Mouse (Mus musculus): ENCODE data around the gene Shmt2. TPM values are rescaled to one million over a fixed set of nuclear protein-coding genes. Genes with fewer than 3 reads are reported as not detected.

The Shmt2 gene
- total RNA-seq, 1 experiment from 2014 or later = 77.9 TPM

DNA sequence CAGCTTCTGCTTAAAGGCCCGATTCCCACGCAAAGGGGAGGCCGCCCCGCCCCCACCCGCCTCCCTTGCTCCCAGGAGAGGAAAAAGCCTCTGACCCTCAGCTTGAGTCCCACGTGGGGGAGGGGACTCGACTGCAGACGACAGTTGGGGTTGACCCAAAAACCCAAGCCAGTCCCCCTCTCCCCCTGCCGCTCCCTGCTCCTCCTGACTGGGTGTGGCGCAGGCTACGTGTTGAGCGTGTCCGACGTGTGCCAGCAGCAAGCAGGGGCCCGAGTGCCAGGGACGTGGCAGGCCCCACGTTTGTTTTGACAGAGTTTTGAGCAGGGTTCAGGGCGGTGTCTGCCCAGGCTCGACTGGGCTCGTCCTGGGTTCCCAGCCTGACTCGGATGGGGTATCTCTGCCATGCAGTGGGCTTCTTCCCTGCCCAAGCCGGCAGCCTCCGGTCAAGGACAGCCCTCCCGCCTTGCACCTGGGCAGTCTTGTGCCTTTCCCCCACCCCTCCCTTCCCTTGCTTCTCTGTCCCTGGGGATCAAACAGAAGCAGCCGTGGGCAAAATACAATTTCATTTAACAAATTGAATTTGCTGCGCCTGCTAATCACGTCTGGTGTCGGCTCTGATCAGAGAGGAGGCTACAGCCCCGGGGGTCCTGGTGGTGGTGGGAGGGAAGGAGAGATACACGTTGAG lies 5.5 kb downstream of the Shmt2 start:
- ATAC-seq (replicated peaks in 1 of 2; ENCODE audit: insufficient read depth in 1 of 2, low FRiP score in 2 of 2, low TSS enrichment in 1 of 2, low read depth in 1 of 2, poor library complexity in 2 of 2, severe bottlenecking in 2 of 2) = no peak

DNA sequence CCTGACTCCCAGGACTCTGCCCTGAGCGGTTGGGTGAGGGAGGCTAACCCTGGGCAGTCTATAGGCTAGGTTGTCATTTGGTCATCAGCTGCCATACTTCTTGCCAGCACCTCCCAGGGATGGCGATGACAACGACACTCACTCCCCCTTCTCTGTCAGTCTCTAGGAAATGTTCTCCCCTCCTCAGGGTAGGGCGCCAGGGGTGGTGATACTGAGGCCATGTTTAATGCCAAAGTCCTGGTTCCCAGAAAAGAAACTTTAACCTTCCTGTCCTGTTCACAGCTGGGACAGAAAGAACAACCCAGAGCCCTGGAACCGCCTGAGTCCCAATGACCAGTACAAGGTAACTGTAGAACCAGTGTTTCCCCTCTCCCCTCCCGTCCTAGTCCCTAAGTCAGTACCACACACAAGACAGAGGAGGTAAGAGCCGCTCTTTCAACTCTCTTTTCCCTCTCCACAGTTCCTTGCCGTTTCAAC lies 6.2 kb downstream of the Shmt2 start:
- ATAC-seq (replicated peaks in 1 of 2; ENCODE audit: insufficient read depth in 1 of 2, low FRiP score in 2 of 2, low TSS enrichment in 1 of 2, low read depth in 1 of 2, poor library complexity in 2 of 2, severe bottlenecking in 2 of 2) = no peak

DNA sequence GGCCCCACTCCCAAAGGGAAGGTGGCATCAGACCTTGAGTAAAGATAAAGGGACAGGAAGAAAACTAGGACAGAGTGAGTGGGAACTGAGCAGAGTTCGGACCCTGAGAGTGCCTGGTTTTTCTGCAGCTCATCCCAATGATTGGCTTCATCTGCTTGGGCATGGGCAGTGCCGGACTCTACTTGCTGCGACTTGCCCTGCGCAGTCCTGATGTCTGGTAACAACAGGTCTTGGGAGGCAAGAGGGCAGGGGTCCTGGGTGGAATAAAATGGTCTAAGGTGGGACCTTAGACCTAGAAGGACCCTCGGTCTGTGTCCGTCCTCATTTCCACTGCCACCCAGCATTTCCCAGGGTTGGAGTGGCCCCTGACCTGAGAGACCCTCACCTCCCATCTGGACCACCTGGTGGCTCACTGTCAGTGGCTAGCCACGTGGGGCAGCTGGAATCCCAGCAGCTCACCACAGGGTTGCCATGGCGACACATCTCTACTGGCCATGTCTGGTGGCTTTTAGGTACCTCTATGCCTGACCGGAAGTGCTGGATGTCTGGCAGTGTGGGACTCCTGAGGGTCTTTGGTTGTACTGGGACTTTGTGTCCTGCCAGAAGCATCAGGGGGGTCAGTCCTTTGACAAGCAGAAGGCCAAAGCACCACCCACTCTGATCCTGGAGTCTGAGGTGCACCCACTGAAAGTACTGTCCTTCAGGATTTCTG lies 6.8 kb downstream of the Shmt2 start:
- no peak for ATAC-seq (replicated peaks in 1 of 2; ENCODE audit: insufficient read depth in 1 of 2, low FRiP score in 2 of 2, low TSS enrichment in 1 of 2, low read depth in 1 of 2, poor library complexity in 2 of 2, severe bottlenecking in 2 of 2)

DNA sequence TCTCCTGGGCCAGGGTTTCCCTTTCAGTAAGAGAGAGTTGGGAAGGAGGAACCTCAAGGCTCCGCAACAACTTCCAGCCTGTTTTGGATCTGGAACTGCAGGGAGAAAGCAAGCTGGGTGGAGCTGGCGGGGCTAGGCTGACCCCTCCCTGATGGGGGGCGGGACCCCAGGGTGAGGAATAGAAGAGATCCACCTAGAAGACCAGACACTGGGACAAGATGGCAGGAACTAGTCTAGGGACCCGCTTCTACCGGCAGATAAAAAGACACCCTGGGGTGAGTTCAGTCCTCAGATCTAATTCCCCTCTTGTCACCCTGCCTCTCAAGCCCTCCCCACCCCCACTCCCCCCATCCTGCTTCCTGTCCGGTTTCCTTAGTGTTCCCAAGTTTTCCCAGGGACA lies 7.5 kb downstream of the Shmt2 start, which contains the start of gene Ndufa4l2:
TSS of gene Ndufa4l2 (plus strand) at position 204 of the 400 bp plus-strand sequence.
- ATAC-seq (replicated peaks in 1 of 2; ENCODE audit: insufficient read depth in 1 of 2, low FRiP score in 2 of 2, low TSS enrichment in 1 of 2, low read depth in 1 of 2, poor library complexity in 2 of 2, severe bottlenecking in 2 of 2) = no peak

DNA sequence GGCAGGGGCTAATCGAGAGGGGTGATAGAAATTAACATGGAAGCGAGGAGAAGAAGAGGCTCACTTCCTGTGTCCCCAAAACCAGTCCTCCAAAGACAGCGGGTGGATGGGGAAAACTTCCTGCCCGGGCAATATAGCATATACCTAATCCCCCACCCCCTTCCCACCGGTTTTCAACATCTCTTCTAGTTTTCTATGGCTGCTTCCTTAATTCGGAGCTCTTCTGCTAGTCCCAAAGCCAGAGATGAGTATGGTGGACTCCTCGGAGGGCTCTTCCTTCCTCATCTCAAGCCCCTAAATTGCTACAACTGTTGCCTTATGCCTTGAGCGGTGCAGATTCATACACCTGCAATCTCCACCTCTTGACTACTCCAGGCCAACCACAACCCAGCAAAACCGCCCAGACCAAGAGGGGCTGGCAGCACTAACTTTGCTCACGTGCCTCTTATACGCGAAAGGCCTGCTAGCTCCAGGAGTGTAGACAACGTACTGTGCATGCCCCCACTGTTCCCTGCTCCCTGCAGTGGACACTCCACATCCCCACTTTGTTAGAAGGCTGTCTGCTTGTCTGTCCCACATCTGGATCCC lies 8.0 kb downstream of the Shmt2 start:
- ATAC-seq (replicated peaks in 1 of 2; ENCODE audit: insufficient read depth in 1 of 2, low FRiP score in 2 of 2, low TSS enrichment in 1 of 2, low read depth in 1 of 2, poor library complexity in 2 of 2, severe bottlenecking in 2 of 2) = no peak

DNA sequence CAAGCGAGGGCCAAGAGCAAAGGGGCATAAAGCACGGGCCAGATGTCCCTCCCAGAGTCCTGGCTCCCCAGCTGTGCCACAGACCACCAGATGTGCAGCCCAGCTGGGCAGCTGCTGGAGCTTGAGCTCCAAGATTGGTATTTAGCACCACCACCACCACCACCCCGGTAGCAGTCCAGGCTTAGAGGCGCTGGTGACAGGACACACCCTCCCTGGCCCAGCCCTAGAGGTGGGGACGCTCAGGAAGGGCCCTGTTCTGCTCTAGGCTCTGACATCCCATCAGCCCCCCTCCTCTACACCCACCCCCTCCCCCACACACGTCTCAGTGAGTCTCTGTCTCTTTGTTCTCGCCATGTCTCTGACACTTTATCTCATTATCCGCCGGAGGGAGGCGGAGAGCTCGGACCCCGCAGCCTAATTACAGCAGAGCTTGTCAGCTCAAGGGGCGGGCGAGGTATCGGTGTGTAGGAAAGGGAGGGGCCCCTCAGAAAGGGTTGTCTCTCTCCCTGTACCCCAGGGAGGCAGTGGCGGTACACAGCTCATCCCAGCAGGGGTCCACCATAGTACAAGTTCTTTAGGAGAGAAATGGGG lies 8.6 kb downstream of the Shmt2 start:
- no peak for ATAC-seq (replicated peaks in 1 of 2; ENCODE audit: insufficient read depth in 1 of 2, low FRiP score in 2 of 2, low TSS enrichment in 1 of 2, low read depth in 1 of 2, poor library complexity in 2 of 2, severe bottlenecking in 2 of 2)

DNA sequence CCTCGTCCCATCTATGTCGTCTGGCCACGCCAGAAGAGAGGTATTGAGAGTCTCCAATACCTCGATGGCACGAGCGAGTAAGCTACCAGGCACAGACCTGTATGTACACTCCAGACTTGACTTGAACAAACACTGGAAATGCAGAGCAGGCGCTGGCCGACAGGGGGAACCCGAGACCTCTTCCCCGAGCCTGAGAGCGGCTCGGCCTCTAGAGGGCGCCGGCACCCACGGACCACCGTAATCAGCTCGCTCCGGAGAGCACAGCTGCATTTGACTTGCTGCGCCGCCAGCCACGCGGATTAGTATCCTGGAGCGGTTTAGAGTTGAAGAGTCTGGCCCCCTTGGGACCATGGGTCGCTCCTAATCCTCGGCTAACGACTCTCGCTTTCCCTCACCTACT lies 9.4 kb downstream of the Shmt2 start:
- ATAC-seq (replicated peaks in 1 of 2; ENCODE audit: insufficient read depth in 1 of 2, low FRiP score in 2 of 2, low TSS enrichment in 1 of 2, low read depth in 1 of 2, poor library complexity in 2 of 2, severe bottlenecking in 2 of 2) = peak; percentile 68 to 79

DNA sequence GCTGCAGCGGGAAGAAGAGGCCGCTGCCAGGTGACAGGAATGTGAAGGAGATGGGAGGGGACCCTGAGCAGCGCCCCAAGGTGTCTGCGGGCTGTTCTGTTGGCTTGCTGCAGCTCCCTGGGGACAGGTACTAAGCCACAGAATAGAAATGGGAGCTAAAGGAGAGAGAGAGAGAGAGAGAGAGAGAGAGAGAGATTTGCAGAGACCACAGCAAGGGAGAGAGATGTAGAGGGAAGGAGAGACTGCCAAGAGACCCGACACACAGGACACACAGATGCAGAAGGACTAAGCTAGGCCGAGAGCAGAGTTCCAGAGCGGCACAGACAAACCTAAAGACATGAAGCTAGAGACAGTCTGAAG lies 10.0 kb downstream of the Shmt2 start:
- ATAC-seq (replicated peaks in 1 of 2; ENCODE audit: insufficient read depth in 1 of 2, low FRiP score in 2 of 2, low TSS enrichment in 1 of 2, low read depth in 1 of 2, poor library complexity in 2 of 2, severe bottlenecking in 2 of 2) = no peak

DNA sequence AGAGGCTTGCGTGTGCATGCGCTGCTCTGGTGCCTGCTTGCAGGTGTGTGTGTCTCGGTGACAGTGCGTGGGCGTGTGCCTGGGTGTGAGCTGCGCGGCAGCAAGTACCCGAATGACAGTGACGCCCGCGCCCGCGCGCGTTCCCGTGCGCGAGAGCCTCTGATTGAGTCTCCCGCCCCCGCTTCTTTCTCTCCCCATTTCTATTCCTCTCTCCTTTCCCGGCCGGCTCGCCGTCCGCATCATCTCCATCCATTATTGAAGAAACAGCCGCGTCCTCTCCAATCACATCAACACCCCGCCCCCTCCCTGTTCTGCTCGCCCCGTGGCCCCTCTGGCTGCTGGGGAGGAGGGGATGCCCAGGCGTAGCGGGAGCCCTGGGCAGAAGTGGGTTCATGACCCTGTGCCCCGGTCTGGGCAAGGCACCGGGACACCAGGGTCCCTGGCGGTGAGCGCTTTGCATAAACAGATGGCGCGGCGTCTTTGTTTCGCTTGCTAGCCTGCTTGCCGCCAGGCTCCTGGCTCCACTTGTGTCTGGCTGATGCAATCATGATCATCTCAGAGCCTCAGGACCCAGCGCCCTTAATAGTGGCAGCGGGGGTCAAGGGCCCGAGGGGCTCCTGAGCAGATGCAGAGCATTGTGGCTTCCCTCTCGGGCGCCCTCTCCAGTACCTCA lies 10.5 kb downstream of the Shmt2 start:
- ATAC-seq (replicated peaks in 1 of 2; ENCODE audit: insufficient read depth in 1 of 2, low FRiP score in 2 of 2, low TSS enrichment in 1 of 2, low read depth in 1 of 2, poor library complexity in 2 of 2, severe bottlenecking in 2 of 2) = no peak

DNA sequence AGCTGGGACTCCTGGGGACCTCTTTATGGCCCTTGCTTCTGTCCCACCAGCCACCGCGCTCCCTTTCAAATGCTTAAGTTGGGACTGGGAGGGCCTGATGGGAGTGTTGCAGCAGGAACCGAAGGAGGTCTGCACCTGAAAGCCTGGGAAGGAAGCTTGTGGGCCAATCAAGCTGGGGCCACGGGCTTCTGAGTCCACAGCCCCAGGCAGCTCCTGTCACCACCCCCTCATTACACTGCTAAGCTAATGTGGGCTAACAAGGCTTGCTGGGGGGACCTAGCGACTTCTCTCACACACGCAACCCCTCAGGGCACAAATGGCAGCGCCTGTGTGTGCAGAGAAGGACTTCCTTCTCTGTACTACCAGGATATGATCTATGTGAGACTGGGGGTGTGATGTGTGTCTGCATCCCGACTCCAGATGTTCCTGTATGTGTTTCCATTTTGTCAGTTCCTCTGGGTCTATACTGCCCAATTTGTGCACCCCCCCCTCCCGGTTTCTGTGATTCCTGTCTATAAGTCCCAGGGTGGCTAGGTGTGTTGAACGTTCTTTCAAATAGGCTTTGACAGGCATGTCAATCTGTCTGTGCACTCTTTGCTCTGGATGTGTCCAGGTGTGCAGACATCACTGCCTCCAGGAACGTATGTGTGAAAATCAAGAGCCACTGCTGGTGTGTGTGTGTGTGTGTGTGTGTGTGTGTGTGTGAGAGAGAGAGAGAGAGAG lies 11.2 kb downstream of the Shmt2 start:
- no peak for ATAC-seq (replicated peaks in 1 of 2; ENCODE audit: insufficient read depth in 1 of 2, low FRiP score in 2 of 2, low TSS enrichment in 1 of 2, low read depth in 1 of 2, poor library complexity in 2 of 2, severe bottlenecking in 2 of 2)

DNA sequence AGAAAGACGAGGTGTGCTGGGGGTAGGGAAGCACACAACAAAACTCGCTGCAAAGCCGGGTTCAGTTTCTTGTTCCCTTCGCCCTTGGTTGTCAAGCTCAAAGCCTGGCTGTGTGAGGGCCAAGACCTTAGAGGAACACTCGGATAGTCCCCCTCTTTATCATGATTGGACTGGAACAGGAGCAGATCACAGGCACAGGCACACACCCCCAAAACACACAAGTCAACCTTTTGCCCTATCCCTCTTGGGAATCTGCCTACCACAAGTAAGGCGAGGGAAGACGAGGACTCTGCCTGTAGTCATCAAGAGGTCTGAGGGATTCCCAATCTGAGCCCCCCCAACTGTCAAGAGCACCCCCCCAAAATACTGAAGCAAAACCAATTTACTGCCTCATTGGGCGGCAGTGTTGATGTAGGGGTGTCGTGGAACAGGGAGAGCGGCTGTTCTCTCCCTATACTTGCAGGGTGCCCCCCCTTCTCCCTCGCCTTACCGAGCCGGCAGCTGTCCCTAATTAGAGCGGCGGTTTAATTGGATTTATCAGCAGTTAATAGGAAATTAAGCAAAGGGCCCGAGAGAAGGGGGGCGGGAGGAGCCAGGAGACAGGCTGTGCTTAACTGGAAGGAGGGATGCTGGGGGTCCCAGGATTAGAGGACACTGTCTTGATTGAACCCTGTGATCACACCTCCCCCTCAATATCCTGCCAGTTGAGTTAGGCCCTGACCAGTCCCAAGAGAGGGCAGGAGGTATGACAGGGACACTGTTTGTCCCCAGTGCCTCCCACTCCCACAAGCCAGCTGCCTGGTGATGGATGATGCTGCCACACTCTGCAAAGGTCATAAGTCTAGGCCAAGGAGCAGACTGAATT lies 12.2 kb downstream of the Shmt2 start:
- ATAC-seq (replicated peaks in 1 of 2; ENCODE audit: insufficient read depth in 1 of 2, low FRiP score in 2 of 2, low TSS enrichment in 1 of 2, low read depth in 1 of 2, poor library complexity in 2 of 2, severe bottlenecking in 2 of 2) = no peak

DNA sequence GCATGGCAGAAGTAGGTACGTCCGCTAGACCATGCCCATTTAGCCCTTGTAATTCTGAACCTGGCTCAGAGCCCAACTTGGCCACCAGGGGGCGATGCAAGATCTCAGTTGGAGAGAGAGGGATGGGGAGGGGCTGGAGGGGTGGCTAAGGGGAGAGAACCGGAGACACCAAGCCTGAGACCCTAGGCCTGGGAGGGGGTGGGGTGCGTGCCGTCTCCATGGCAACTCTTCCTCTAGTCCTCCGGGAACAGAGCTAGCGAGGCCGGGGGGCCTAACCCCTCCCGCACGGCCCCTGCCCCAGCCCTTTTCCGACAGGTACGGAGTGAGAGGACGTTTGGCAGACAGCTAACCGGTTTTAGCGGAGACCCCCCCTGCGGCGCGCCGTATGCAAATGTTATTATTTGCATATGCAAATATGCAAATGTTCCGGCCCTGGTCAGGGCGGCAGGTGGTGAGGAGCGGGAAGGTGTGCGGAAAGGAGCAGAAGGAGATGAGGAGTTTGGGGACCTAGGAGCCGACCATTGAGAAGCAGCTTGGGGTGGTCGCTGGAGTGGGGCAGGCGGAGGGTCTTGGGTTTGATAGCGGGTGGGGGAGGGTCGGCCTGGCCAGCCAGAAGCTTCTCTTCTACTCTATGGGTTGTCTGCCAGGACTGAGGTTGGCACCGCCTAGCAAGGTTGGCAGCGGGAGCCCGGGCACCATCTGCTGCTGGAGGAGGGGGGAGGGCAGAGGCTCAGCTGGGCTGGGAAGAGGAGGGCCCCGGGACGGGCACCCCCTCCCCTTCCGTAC lies 13.0 kb downstream of the Shmt2 start:
- ATAC-seq (replicated peaks in 1 of 2; ENCODE audit: insufficient read depth in 1 of 2, low FRiP score in 2 of 2, low TSS enrichment in 1 of 2, low read depth in 1 of 2, poor library complexity in 2 of 2, severe bottlenecking in 2 of 2) = peak; percentile 13 to 54; a peak in 2 of 4 replicates

DNA sequence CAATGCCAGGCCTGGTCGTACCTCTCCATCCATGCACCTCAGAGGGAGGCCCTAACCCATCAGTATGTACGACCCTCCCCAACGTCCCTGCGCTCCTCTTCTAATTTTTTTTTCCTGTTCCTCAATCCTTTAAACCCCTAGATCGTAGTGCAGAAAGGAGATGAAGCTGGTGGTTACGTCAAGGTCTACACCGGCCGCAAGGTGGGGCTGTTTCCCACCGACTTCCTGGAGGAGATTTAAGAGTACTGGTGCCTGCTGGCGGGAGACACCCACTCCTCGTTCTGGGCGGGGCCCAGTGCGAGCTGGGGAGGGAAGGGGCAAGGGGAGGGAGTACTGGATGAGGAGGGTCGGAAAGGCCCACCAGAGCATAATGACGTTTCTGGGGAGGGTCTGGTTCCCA lies 14.0 kb downstream of the Shmt2 start:
- ATAC-seq (replicated peaks in 1 of 2; ENCODE audit: insufficient read depth in 1 of 2, low FRiP score in 2 of 2, low TSS enrichment in 1 of 2, low read depth in 1 of 2, poor library complexity in 2 of 2, severe bottlenecking in 2 of 2) = peak; percentile 34 to 36

DNA sequence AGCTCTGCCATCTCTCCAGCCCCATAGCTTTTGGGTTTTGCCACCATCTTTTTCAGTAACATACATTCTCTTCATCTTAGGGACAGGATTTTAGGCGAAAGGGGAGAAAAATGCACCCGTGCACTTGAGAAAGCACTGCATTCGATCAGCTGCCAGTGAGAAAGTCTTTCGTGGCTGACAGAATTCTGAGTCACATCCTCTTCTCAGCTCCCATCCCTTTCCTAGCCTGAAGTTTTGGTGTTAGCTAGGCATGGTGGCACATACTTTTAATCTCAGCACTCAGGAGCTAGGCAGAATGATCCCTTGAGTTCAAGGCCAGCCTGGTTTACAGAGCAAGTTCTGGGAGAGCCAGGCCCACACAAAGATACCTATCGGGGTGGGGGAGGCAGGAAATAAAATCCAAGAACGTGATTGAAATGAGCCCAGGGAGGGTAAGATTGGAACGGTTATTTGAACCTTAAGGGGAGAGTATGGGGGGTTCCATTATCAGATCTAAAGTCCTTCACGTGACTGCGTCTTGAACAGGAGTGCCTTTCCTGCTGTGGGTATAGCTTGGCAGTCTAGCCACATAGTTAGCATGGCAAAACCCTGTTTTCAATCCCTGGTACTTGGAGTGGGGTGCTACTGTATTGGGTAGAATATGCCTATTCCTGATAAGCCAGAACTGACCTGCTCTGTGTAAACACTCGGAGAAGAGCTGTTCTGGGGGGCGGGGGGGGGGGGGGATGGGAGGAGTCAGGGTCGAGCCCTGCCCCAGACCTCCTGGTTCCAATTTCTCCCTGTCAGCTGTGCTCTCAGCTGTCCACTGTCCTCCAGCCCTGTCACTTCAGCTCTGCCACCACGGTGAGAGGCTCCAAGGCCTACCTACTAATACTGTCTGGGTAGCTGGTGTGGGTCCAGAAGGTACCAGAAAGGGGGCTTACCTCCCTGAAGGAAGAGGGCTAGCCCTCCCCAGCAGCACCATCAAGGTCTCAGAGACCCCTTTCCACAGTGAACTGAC lies 21.1 kb downstream of the Shmt2 start, which contains the start of gene Stac3:
TSS of gene Stac3 (plus strand) at position 793 of the 1,000 bp plus-strand sequence.
- no peak for ATAC-seq (replicated peaks in 1 of 2; ENCODE audit: insufficient read depth in 1 of 2, low FRiP score in 2 of 2, low TSS enrichment in 1 of 2, low read depth in 1 of 2, poor library complexity in 2 of 2, severe bottlenecking in 2 of 2)
